Mouse (Mus musculus): ENCODE data around the gene Atxn2l. TPM values are rescaled to one million over a fixed set of nuclear protein-coding genes. Genes with fewer than 3 reads are reported as not detected.
"Not testable (repeated sequence)": the region's sequence is repeated elsewhere in the genome, so short reads cannot be mapped to it uniquely, and the experiment has no call there.

Atxn2l gene
- total RNA-seq, 1 experiment from 2014 or later, result 90.3 TPM

- no peak for DNase-seq
Observed at GRCm38 (mm10) chr7:126491005-126491404, 12.2 kb downstream of the Atxn2l start.

DNA sequence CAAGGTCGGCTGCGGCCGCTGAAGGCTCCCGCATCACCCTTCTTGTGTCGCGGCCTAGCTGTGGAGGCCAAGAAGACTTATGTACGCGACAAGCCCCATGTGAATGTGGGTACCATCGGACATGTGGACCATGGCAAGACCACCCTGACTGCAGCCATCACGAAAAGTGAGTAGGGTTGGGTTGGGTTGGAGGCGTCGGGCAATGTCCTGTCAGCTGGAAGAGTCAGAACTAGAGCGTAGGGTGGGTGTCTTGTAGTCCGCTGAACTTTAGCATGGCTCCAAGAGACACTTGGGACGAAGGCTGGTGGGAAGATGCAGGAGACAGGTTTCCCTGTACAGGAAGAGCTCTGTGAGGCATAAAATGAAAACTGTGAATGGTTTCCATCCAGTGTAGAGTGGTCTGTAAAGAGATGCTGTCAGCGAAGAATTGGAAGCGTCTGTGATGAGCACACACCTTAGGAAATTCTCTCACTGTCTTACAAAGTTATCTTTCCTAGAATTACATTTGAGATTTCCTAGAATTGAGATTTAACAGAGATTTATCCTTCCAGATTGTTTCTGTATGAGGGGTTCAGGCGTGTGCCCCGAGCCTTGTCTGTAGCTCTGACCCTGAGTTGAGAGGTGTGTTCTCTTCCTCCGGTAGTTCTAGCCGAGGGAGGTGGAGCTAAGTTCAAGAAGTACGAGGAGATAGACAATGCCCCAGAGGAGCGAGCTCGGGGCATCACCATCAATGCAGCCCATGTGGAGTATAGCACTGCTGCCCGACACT is 15.4 kb downstream of the Atxn2l start:
- not testable (repeated sequence) for DNase-seq

DNA sequence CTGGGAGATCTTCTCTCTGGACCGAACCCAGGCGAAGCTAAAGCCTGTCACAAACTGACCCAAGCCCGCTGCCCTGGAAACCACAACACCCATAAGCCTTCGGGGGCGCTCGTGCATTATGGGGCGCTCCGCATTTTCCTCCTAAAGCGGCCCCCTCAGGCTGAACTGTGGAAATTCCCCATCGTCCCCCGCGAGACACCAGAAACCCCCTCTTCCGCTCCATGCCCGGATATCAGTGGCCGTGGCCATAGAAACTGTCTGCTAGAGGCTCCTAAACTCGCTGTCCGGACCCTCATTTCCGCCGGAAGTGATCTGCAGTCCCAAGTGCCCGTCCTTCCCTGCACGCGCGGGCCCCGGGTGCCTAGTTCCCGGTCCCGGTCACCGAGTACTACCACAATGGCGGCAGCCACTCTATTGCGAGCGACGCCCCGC is 16.2 kb downstream of the Atxn2l start, which contains the start of gene Tufm:
Tufm (plus strand) TSS at position 310 of the 432 bp plus-strand sequence.
- peak; percentile 98 for DNase-seq

GRCm38 (mm10) chr7:126482392-126482871 is 20.8 kb downstream of the Atxn2l start:
- DNase-seq, result peak; percentile 95

GRCm38 (mm10) chr7:126481699-126482098 is 21.5 kb downstream of the Atxn2l start:
- no peak for DNase-seq

GRCm38 (mm10) chr7:126474993-126475581 is 28.1 kb downstream of the Atxn2l start, which contains the start of gene Sh2b1:
Sh2b1 (minus strand) TSS chr7:126475424.
- DNase-seq, result peak; percentile 95

- DNase-seq, result no peak
Observed at GRCm38 (mm10) chr7:126474486-126474955, 28.7 kb downstream of the Atxn2l start.

GRCm38 (mm10) chr7:126473470-126474086 is 29.7 kb downstream of the Atxn2l start:
- no peak for DNase-seq

- DNase-seq, result no peak
Observed at GRCm38 (mm10) chr7:126472713-126473112, 30.5 kb downstream of the Atxn2l start.

DNA sequence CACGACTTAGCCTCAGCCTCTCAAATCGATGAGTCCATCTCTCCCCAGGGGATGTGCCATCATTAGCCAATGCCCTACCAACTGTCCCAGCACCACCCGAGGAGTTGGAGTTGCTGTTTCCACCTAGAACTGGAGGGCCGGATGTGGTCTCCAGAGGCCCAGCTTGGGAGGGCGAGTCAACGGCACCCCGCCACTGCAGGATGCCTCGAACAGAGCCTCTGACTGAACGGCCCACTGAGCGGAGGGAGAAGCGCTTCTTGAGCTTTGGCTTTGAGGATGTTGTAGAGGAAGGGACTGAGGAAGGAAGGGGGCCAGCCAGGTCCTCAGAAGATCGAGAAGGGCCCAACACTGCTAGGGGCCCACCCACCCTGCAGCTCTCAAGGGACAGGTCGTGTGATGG is 30.9 kb downstream of the Atxn2l start:
- no peak for DNase-seq

DNA sequence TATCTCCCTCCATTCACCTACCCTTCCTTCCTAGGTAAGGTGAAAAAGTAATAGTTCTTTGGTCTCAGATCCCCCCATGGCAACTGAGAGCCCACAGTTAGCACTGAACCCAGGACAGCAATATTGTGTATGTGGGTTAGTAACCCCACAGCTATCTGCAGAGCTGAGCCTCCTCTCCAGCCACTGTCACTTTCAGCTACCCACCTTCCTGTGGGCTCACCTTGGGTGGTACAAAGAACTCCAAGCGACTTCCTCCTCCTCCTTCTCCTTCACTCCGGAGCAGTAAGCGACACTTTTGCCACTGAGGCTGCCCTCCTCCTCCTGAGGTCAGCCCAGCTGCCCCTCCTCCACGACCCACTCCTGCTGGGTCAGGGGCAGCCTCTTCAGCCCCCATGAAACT is 31.4 kb downstream of the Atxn2l start:
- DNase-seq, result no peak

- DNase-seq, result no peak
Observed at GRCm38 (mm10) chr7:126471361-126471760, 31.9 kb downstream of the Atxn2l start.

- DNase-seq, result no peak
Observed at GRCm38 (mm10) chr7:126470077-126470476, 33.2 kb downstream of the Atxn2l start.

- no peak for DNase-seq
Observed at GRCm38 (mm10) chr7:126467834-126468627, 35.2 kb downstream of the Atxn2l start.

- peak; percentile 77 for DNase-seq
Observed at GRCm38 (mm10) chr7:126467271-126467670, 36.0 kb downstream of the Atxn2l start.

- DNase-seq, result peak; percentile 50
Observed at GRCm38 (mm10) chr7:126466707-126467106, 36.5 kb downstream of the Atxn2l start.

DNA sequence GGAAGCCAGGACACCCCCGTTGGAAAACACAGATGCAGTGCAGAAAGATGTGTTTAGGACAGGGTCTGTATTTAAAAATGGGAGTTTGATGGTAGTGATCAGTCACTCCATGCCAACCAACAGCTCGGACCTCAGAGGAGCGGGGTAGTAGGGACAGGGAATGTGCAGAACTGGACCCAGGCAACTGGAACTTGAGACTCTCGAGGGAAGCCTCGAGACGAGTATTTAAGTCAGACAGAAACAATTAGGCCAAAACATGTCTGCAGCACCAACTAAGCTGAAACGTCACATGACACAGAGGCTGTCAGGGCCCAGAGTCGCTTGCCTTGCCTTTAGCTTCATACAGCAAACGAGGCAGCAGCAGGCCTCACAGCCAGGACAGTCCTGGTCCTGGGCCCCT is 37.1 kb downstream of the Atxn2l start:
- no peak for DNase-seq

DNA sequence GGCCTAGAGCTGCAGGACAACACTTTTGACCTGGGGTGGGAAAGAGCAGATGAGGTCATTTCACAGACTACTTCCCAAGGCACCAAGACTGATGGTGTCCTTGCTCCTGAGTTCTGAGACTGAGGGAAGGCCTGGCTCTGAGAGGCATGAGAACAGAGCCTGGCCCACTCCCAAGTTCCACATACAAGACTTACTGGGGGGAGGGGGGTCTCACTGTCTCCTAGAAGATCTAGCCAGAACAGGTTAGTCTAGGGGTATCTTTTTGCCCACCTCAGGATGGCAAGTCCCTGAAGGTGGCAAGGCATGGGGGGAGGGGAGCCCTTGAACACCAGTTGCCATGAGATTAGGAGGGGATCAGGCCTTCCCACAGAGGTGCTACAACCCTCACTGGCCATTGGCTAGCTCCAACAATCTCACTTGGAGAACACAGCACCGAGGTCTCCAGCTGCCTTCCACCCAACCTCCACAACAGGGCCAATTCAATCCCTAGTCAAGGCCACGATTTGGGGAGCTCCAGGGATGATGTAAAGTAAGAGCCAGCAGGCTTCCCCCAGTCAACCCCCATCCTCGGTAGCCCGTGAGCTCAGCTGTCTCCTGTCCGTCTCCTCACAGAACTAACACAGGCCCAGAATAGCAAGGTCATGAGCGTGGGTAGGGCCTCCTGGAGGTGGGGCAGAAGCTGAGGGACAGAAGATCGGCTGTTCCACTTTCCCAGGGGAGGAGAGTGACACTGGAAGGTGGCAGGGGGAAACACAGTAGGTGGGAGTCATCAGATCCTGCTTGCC is 37.8 kb downstream of the Atxn2l start:
- DNase-seq, result peak; percentile 74

GRCm38 (mm10) chr7:126464836-126465235 is 38.4 kb downstream of the Atxn2l start:
- DNase-seq, result peak; percentile 49

DNA sequence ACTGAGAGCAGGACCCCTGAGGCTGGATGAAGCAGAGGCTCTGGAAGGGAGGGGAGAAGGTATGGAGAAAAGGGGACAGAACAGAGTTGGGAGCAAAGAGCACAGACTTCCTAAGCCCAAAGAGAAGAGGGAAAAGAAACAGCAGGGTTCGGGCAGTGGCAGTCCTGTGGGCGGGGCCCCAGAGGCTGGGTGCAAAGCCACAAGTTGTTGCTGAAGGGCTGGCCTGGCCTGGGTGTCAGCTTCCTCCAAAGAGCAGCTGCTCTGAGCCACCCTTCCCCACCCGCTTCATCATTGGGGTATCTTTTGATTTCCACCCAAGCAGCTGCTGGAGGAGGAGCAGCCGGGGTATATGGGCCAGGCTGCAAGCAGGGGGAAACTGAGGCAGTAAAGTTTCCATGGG is 39.1 kb downstream of the Atxn2l start:
- DNase-seq, result no peak

GRCm38 (mm10) chr7:126463547-126463946 is 39.7 kb downstream of the Atxn2l start:
- DNase-seq, result no peak
